Mouse (Mus musculus): Measurements from ENCODE around the gene Pnmal2. TPM values are rescaled to one million over a fixed set of nuclear protein-coding genes. Genes with fewer than 3 reads are reported as not detected.
A peak's percentile ranks its signal among the peaks of the same experiment; 100 is the strongest.

Gene Pnmal2
- total and polyA plus RNA-seq, 3 experiments, result 0.07 TPM; not detected in 2

- DNase-seq (ENCODE audit: low read depth, low spot score), result peak; percentile 24
- peak overlapping the region; percentile 44 to 60 for H3K4me3 ChIP-seq (ENCODE audit: control insufficient read depth in 1 of 2, insufficient read depth in 1 of 2, low read depth in 2 of 2, low read length in 2 of 2)
- peak overlapping the region; percentile 7; the same call in 1 of the 2 replicates for H3K27ac ChIP-seq (ENCODE audit: control insufficient read depth, low read depth, low read length)
These were observed 35.9 kb downstream of the Pnmal2 start for GRCm38 (mm10) chr7:16980348-16980747.

GRCm38 (mm10) chr7:16982859-16983568, 38.5 kb downstream of the Pnmal2 start, which contains the start of gene Gm42372:
Gm42372 (plus strand) TSS chr7:16983086.
- TF ChIP-seq EP300 (IDR thresholded peaks at IDR 0.05; ENCODE audit: low read depth in 1 of 2, low read length in 2 of 2), result no peak
- TF ChIP-seq MYC (IDR thresholded peaks at IDR 0.05; ENCODE audit: low read depth, low read length), result no peak
- no peak for TF ChIP-seq POLR2AphosphoS2 (IDR thresholded peaks at IDR 0.05; ENCODE audit: low read length)
- Histone ChIP-seq H3K36me3 (ENCODE audit: control insufficient read depth in 1 of 2, insufficient read depth in 2 of 2, low read length in 2 of 2) (no peaks in the 10 kb centered on the region; a peak in 1 of 4 replicates), H3K4me1 (ENCODE audit: control insufficient read depth in 1 of 2, insufficient read depth in 2 of 2, low read length in 2 of 2) (no peaks in the 10 kb centered on the region; a peak in 1 of 4 replicates), H3K4me3 (ENCODE audit: control insufficient read depth in 1 of 2, insufficient read depth in 1 of 2, low read depth in 2 of 2, low read length in 2 of 2) (no peak within 1 kb of the TSS), H3K79me2 (ENCODE audit: control insufficient read depth, insufficient read depth, low read length, poor library complexity) (no peaks in the 10 kb centered on the region), H3K9me3 (replicated peaks; ENCODE audit: insufficient read depth, low read length) (no peaks in the 10 kb centered on the region), H3K27me3 (ENCODE audit: control insufficient read depth in 1 of 2, insufficient read depth in 2 of 2, low read length in 2 of 2) (no peaks in the 10 kb centered on the region), H3K27ac (ENCODE audit: control insufficient read depth, low read depth, low read length) (no peak within 1 kb of the TSS), H3K9ac (ENCODE audit: control insufficient read depth, low read depth, low read length, poor library complexity, severe bottlenecking) (no peak within 1 kb of the TSS)
- DNase-seq (ENCODE audit: low read depth, low spot score), result no peak

More at GRCm38 (mm10) chr7:16980348-16980747, 35.9 kb downstream of the Pnmal2 start:
- Histone ChIP-seq H3K27me3 (ENCODE audit: control insufficient read depth in 1 of 2, insufficient read depth in 2 of 2, low read length in 2 of 2) (no peaks in the 10 kb centered on the region), H3K79me2 (ENCODE audit: control insufficient read depth, insufficient read depth, low read length, poor library complexity) (no peaks in the 10 kb centered on the region), H3K4me1 (ENCODE audit: control insufficient read depth in 1 of 2, insufficient read depth in 2 of 2, low read length in 2 of 2) (no peaks in the 10 kb centered on the region; a peak in 1 of 4 replicates), H3K9ac (ENCODE audit: control insufficient read depth, low read depth, low read length, poor library complexity, severe bottlenecking) (peak overlapping the region; percentile 48), H3K9me3 (replicated peaks; ENCODE audit: insufficient read depth, low read length) (no peaks in the 10 kb centered on the region), H3K36me3 (ENCODE audit: control insufficient read depth in 1 of 2, insufficient read depth in 2 of 2, low read length in 2 of 2) (no peaks in the 10 kb centered on the region; a peak in 1 of 4 replicates)
- TF ChIP-seq POLR2AphosphoS5 (IDR thresholded peaks at IDR 0.05; ENCODE audit: borderline replicate concordance, low read depth, low read length) (no peak), NRF1 (IDR thresholded peaks at IDR 0.05; ENCODE audit: insufficient read depth, low read depth, low read length, poor library complexity, severe bottlenecking) (no peak), CHD2 (IDR thresholded peaks at IDR 0.05; ENCODE audit: low read length) (no peak), MYB (IDR thresholded peaks at IDR 0.05; ENCODE audit: low read depth, low read length) (no peak), TCF12 (IDR thresholded peaks at IDR 0.05; ENCODE audit: low read depth, low read length) (no peak), MYC (IDR thresholded peaks at IDR 0.05; ENCODE audit: low read depth, low read length) (no peak), NELFE (IDR thresholded peaks at IDR 0.05; ENCODE audit: low read depth, low read length) (no peak; the same call in 1 of the 2 replicates), USF1 (IDR thresholded peaks at IDR 0.05; ENCODE audit: low read depth, low read length) (no peak), HCFC1 (IDR thresholded peaks at IDR 0.05; ENCODE audit: low read depth, low read length) (no peak), MAZ (IDR thresholded peaks at IDR 0.05; ENCODE audit: low read depth, low read length) (no peak), ZC3H11A (IDR thresholded peaks at IDR 0.05; ENCODE audit: low read depth, low read length) (no peak), GATA1 (IDR thresholded peaks at IDR 0.05; ENCODE audit: low read depth, low read length) (no peak), EP300 (IDR thresholded peaks at IDR 0.05; ENCODE audit: low read depth in 1 of 2, low read length in 2 of 2) (no peak), ELF1 (IDR thresholded peaks at IDR 0.05; ENCODE audit: low read depth, low read length) (no peak), ZKSCAN1 (IDR thresholded peaks at IDR 0.05; ENCODE audit: low read depth, low read length) (no peak), POLR2AphosphoS2 (IDR thresholded peaks at IDR 0.05; ENCODE audit: low read length) (no peak), UBTF (IDR thresholded peaks at IDR 0.05; ENCODE audit: borderline replicate concordance, insufficient read depth, low read depth, low read length) (no peak)
